Mouse (Mus musculus): ENCODE data around the gene Nnmt. TPM values are rescaled to one million over a fixed set of nuclear protein-coding genes. Genes with fewer than 3 reads are reported as not detected.

Nnmt gene
- polyA plus RNA-seq, 1 experiment: 0.35 TPM

DNA sequence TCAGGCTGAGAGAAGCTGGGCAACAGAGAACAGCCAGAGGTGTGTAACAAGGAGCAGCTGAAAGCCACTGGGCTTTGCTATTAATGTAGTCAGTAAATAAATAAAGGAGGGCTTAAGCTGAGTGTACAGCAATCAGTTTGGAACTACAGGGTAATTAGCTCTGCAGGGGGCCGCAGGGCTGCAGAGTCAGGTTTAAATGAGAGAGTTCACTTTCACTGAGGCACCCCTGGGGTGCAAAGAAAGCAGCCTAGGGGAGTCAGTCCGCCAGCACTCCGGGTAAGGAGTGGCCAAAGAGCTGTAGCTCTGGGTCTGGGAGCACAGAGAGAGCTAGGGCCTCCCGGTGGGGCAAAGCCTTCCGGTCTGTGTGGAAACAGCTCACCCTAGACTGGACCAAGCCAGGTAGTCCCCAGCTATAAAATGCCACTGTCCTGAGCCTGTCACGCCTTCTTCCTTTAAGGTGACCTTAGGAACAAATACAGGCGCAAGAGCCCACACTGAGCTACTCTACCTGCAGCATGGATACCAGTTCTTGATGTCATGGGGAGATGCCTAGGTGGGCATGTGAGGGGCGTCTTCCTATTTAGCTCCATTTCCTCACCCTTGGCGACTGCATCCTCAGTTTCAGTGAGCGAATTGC lies 42.8 kb upstream of the Nnmt start:
- Histone ChIP-seq H3K4me1 (ENCODE audit: control insufficient read depth, insufficient read depth, low read length) (peaks cover 2% of the 10 kb centered on the region; the same call in 1 of the 2 replicates), H3K27ac (ENCODE audit: insufficient read depth, low read length) (0 out of 2 replicates have a peak overlapping the region, but pooled peaks have one; percentile 33), H3K4me3 (ENCODE audit: insufficient read depth, low read length) (no peak overlapping the region)
- TF ChIP-seq CTCF (IDR thresholded peaks at IDR 0.05; ENCODE audit: extremely low read depth, insufficient read depth, low read length) (no peak), POLR2A (IDR thresholded peaks at IDR 0.05; ENCODE audit: extremely low read depth, insufficient read depth, low read length) (no peak)

DNA sequence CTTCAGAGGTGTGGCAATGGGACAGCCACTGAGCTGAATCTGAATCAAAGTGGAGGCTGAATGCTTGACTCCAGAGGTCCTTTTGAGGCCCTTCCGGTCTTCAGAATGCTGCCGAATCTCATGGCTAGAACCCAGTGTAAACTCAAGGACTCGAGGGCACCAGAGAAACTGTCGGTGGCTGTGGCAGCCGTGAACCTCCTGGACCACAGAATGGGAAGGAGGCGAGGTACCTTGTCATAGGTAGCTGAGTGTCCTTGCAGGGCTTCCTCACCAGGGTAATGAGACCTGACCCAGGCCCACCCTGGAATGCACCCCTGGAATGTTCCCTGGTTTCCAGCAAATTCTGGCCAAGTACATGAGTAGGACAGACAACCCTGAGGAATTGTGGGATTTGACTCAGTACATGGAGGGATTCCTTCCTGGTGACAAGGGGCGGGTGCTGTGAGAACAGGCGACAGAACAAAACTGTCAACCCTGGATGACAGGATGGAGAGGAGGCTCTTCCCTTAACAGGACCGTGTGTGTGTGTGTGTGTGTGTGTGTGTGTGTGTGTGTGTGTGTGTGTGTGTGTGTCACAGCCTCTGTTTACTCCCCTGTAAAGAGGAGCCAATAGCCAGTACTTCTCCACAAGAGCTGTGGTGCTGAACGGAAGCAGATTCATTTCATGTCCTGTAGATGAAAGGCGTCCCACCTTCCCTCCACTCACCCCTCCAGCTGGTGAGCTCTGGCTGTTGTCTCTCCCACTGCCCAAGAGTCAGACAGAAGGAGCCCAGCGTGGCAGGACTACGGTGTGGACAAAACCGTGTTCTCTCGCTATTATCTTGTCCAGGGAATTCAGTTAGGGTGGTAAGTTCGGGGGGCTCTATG lies 42.1 kb upstream of the Nnmt start:
- no peak for TF ChIP-seq POLR2A (IDR thresholded peaks at IDR 0.05; ENCODE audit: extremely low read depth, insufficient read depth, low read length)
- no peak overlapping the region for H3K27ac ChIP-seq (ENCODE audit: insufficient read depth, low read length)
- peaks cover 2% of the 10 kb centered on the region; the same call in 1 of the 2 replicates for H3K4me1 ChIP-seq (ENCODE audit: control insufficient read depth, insufficient read depth, low read length)
- no peak overlapping the region for H3K4me3 ChIP-seq (ENCODE audit: insufficient read depth, low read length)

DNA sequence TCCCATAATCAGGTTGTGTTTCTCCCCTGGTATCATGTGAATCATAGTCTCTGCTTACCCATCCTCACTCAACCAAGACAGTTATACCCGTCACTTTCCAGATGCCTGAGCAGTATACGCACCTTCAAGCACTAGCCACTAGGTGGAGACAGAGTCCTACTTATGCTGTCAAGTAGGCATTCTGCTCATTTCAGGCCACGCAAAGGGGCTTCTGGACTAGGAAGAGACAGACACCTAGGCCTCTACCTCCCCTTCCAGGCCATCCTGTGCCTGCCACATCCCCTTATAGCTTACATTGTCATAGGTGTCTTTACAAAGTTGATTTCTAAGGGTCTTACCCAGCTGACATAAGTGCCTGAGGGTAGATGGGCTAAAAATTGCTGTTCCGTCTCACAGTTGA lies 41.3 kb upstream of the Nnmt start:
- TF ChIP-seq POLR2A (IDR thresholded peaks at IDR 0.05; ENCODE audit: extremely low read depth, insufficient read depth, low read length) (no peak), CTCF (IDR thresholded peaks at IDR 0.05; ENCODE audit: extremely low read depth, insufficient read depth, low read length) (peak; percentile 100)
- H3K27ac ChIP-seq (ENCODE audit: insufficient read depth, low read length): no peak overlapping the region
- peaks cover 2% of the 10 kb centered on the region; the same call in 1 of the 2 replicates for H3K4me1 ChIP-seq (ENCODE audit: control insufficient read depth, insufficient read depth, low read length)
- H3K4me3 ChIP-seq (ENCODE audit: insufficient read depth, low read length): no peak overlapping the region

DNA sequence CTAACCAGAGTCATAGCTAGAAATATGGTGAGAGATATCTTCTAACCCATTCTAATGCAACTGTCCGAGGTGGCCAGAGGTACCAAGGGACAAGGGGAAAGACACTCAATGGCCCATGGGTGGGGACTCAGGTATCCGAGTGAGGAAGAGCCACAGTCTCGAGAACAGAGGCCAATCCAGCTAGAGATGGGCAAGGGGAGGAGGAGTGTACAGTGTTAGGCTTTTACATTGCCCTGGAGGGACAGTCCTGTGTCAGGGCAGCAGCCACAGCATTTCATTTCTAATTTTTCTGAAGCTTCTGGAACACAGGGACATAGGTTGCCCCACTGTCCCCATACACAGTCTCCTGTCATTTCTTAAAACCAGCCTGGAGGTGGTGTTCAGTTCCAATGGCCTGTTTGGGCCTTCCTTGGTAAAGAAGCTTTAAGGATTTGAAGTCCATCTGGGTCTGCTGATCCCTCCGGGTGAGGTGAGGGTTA lies 40.7 kb upstream of the Nnmt start:
- Histone ChIP-seq H3K27ac (ENCODE audit: insufficient read depth, low read length) (no peak overlapping the region), H3K4me1 (ENCODE audit: control insufficient read depth, insufficient read depth, low read length) (peaks cover 2% of the 10 kb centered on the region; the same call in 1 of the 2 replicates), H3K4me3 (ENCODE audit: insufficient read depth, low read length) (no peak overlapping the region)
- TF ChIP-seq CTCF (IDR thresholded peaks at IDR 0.05; ENCODE audit: extremely low read depth, insufficient read depth, low read length): no peak
- no peak for TF ChIP-seq POLR2A (IDR thresholded peaks at IDR 0.05; ENCODE audit: extremely low read depth, insufficient read depth, low read length)

DNA sequence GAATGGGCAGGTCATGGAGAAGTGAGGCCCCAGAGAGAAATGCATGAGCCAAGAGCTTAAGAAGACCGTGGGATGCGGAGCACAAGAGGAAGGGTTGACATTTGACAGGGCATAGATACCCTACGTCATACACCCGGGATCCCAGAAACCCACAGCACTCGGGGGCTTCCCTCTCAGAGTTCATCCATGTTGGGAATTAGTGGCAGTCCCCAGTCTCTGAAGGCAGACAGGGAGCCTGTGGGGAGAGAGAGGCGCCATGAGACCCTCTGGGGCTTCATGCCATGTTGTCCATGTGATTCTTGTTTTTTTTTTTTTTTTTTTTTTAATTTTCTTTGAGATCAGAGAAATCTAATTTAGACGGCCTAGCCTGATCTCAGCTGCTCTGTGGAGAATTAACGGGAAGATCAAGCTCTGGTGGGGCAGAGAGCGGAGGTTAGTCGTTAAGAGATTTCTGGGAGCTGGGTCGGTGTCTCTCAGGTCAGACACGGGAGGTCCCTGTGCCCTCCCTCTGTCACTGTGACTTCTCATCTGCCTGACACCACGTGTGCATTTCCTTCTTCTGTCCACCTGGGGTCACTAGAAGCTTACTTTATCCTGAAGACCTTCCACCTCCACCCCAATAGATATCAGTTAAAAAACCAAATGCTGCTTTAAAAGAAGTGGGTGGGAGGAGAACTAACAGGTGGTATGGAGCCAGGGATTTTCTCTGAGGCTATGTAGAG lies 40.1 kb upstream of the Nnmt start:
- Histone ChIP-seq H3K27ac (ENCODE audit: insufficient read depth, low read length) (no peak overlapping the region), H3K4me1 (ENCODE audit: control insufficient read depth, insufficient read depth, low read length) (peaks cover 2% of the 10 kb centered on the region; the same call in 1 of the 2 replicates), H3K4me3 (ENCODE audit: insufficient read depth, low read length) (no peak overlapping the region)
- TF ChIP-seq CTCF (IDR thresholded peaks at IDR 0.05; ENCODE audit: extremely low read depth, insufficient read depth, low read length) (peak; percentile 76), POLR2A (IDR thresholded peaks at IDR 0.05; ENCODE audit: extremely low read depth, insufficient read depth, low read length) (no peak)

DNA sequence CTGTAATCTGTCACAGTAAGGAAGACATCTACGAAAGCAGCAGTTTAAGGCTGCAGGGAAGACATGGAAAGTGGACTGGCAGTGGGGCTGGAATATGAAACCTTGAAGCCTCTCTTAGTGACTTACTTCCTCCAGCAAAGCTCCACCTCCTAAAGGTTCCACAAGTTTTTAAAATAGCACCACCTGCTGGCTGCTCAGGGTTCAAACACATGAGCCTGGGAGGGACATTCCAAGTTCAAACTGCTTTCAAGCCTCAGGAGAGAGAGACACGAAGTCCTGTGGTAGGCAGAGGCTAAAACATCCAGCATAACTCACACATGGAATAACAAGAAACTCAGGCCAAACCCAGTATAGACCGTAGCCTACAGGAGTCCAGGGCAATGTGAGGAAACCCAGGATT lies 39.4 kb upstream of the Nnmt start:
- H3K4me3 ChIP-seq (ENCODE audit: insufficient read depth, low read length): no peak overlapping the region
- TF ChIP-seq POLR2A (IDR thresholded peaks at IDR 0.05; ENCODE audit: extremely low read depth, insufficient read depth, low read length) (no peak), CTCF (IDR thresholded peaks at IDR 0.05; ENCODE audit: extremely low read depth, insufficient read depth, low read length) (no peak)
- peaks cover 2% of the 10 kb centered on the region; the same call in 1 of the 2 replicates for H3K4me1 ChIP-seq (ENCODE audit: control insufficient read depth, insufficient read depth, low read length)
- H3K27ac ChIP-seq (ENCODE audit: insufficient read depth, low read length): no peak overlapping the region

DNA sequence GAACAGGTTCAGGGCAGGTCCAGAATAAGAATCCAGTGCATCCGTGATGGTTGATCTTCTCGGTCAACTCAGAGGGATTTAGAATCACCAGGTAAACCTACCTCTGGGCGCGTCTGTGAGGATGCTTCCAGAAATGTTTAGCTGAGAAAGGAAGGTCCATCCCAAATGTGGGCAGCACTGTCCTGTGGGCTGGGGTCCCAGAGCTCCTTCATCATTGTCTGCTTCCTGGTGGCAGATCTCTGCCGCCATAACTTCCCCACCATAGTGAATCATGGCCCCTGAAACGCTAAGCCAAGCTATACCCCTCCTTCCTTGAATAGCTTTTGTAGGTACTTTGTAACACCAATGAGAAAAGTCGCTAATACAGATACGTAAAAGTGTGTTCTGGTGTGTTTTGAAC lies 36.7 kb upstream of the Nnmt start:
- Histone ChIP-seq H3K27ac (ENCODE audit: insufficient read depth, low read length) (no peak overlapping the region), H3K4me1 (ENCODE audit: control insufficient read depth, insufficient read depth, low read length) (no peaks in the 10 kb centered on the region), H3K4me3 (ENCODE audit: insufficient read depth, low read length) (no peak overlapping the region)
- TF ChIP-seq CTCF (IDR thresholded peaks at IDR 0.05; ENCODE audit: extremely low read depth, insufficient read depth, low read length) (no peak), POLR2A (IDR thresholded peaks at IDR 0.05; ENCODE audit: extremely low read depth, insufficient read depth, low read length) (no peak)

DNA sequence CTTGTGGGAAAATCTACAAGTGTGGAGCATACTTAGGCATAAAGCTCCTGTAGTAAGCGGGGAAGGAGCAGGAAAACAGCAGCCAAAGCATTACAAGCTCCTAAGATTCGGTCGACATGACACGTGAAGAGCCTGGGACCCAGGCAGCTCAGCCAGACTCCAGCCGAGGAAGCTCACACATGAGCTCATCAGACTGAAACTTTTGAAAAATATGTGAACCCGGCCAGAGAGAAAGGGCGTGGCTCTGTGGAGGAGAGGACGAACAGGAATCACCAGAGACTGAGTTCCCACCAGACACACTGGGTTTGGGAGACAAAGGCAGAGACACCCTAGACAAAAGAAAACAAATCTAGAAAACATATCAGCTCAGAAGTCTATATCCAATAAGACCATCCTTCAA lies 35.9 kb upstream of the Nnmt start:
- Histone ChIP-seq H3K27ac (ENCODE audit: insufficient read depth, low read length) (no peak overlapping the region), H3K4me1 (ENCODE audit: control insufficient read depth, insufficient read depth, low read length) (no peaks in the 10 kb centered on the region), H3K4me3 (ENCODE audit: insufficient read depth, low read length) (no peak overlapping the region)
- no peak for TF ChIP-seq POLR2A (IDR thresholded peaks at IDR 0.05; ENCODE audit: extremely low read depth, insufficient read depth, low read length)
- no peak for TF ChIP-seq CTCF (IDR thresholded peaks at IDR 0.05; ENCODE audit: extremely low read depth, insufficient read depth, low read length)

DNA sequence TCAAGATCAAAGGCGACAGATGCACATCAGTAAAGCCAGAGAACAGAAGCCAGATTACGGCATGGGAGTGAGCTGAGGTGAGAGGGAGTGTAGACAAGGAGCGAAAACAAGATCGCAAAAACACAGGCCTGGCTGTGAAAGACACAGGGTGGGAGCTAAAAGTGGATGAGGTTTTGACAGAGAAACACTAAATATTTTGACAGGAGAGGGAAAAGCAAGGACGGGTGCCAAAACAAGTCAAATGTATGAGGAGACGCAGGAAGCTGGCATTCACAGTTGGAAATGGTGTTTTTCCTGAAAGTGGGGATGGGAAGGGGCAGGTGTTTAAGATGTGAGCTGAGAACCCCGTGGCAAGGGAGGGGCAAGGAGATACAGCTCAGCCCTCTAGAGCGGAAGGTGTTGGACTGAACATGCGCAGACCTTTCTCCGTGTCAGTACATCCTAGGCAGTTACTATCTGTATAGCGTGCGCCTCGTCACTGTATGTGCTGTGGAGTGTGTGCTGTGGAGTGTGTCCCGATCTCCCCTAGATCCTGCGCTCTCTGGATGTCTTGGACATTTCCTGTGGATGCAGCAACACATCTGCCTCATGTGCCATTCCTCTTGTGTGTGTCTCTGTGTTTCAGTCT lies 33.3 kb upstream of the Nnmt start:
- Histone ChIP-seq H3K4me3 (ENCODE audit: insufficient read depth, low read length) (no peak overlapping the region), H3K27ac (ENCODE audit: insufficient read depth, low read length) (no peak overlapping the region), H3K4me1 (ENCODE audit: control insufficient read depth, insufficient read depth, low read length) (no peaks in the 10 kb centered on the region)
- TF ChIP-seq CTCF (IDR thresholded peaks at IDR 0.05; ENCODE audit: extremely low read depth, insufficient read depth, low read length) (no peak), POLR2A (IDR thresholded peaks at IDR 0.05; ENCODE audit: extremely low read depth, insufficient read depth, low read length) (0 out of 2 replicates have a peak, but pooled peaks have one; percentile 17)

Data from cortical plate, adult 2 months (tissue).